Mouse (Mus musculus) left cerebral cortex, adult 8-10 months (tissue): ENCODE data around the gene Rrp15. TPM values are rescaled to one million over a fixed set of nuclear protein-coding genes. Genes with fewer than 3 reads are reported as not detected.

ENCODE experiments used
- DNase-seq, 2 experiments: peaks; one replicate each; pipeline ENCODE4 v3.0.0; 2022; ENCODE audit warnings: low spot score in 2 of 2
- total RNA-seq, 4 experiments: library from RNA; stranded (reverse); gene quantifications; 2 replicates each; pipeline ENCODE4 v1.2.4; 2022

Rrp15 gene
- total RNA-seq, 4 experiments from 2014 or later: 11.2 to 15.2 (median 12.4) TPM

- DNase-seq: no peak
Observed at GRCm38 (mm10) chr1:186674621-186675020, 74.5 kb downstream of the Rrp15 start.

- no peak for DNase-seq
Observed at GRCm38 (mm10) chr1:186673166-186673565, 76.0 kb downstream of the Rrp15 start.

Other genes starting within 250 kb of the Rrp15 start
- 1 to 10 TPM; 5.7 to 7.0 (median 6.7) TPM for gene Tgfb2, start 43.4 kb downstream of the Rrp15 start, total RNA-seq
- gene D1Pas1, start 218.1 kb upstream of the Rrp15 start, total RNA-seq: under 1 TPM in 1 of 4 experiments, not detected in 3; 0.16 TPM